20 mouse cellular contexts compared by ENCODE assay signal in the genomic region with DNA sequence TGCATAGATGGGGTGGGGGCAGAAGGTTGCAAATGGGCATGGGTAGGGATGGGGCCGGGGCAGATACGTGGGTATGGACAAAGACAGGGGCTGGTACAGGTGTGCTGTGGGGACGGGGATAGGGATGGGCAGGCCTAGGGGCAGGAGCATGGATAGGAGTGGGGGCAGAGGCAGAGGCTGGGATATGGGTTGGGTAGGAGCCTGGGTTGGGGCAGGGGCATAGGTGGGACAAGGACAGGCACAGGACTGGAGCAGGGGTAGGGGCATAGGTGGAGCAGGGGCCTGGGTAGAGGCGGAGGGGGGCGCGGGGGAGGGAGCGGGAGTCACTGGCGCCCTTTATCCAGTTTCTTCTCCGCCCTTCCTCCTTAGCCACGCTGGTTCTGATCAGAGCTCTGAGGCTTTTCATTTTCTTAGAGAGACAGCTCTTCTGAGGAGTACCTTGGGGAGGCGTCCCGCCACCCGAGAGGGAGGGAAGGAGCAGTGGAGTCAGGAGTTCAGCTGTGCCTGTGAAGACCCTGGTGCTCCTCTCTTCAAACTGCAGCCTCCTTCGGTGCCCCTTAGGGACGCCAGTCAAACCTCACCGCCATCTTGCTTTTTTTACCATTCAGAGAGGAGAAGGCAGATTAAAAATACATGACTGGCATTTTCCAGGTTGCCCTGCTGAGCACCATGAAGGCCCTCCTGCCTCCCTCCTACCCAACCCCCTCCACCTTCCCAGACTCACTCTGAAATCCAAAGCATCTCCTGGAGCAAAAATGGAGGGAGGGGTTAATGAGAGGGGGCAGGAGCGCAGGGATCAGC. TPM values are rescaled to one million over a fixed set of nuclear protein-coding genes. Genes with fewer than 3 reads are reported as not detected.
A peak's percentile ranks its signal among the peaks of the same experiment; 100 is the strongest.
DNase-seq lines count a peak whose midpoint lies in the region; ATAC-seq and TF ChIP-seq lines count a peak whose summit lies in the region.
"Had no signal": no experiment of that assay in that cellular context is flagged by ENCODE, and none has a peak within 500 bp of the region (broad histone marks: within the 10 kb centered on the region; RNA-seq: fewer than 3 reads in every experiment).

No protein-coding gene starts in this region.

- no peaks in the 10 kb centered on the region for H3K36me3 ChIP-seq in embryonic facial prominence, embryonic 10.5 days (replicated peaks)
- H3K36me3 ChIP-seq in forebrain, embryonic 10.5 days (replicated peaks), result no peaks in the 10 kb centered on the region
- no peaks in the 10 kb centered on the region for H3K36me3 ChIP-seq in hindbrain, embryonic 14.5 days (replicated peaks; ENCODE audit: control insufficient read depth, insufficient read depth)
- no peaks in the 10 kb centered on the region for H3K36me3 ChIP-seq in midbrain, embryonic 12.5 days
- H3K36me3 ChIP-seq: neural tube, embryonic 12.5 days had no signal

- peak overlapping the region; percentile 27; the same call in 1 of the 2 replicates for H3K4me3 ChIP-seq in embryonic facial prominence, embryonic 10.5 days
- H3K4me3 ChIP-seq in forebrain, embryonic 10.5 days, result peak overlapping the region; percentile 31
- H3K4me3 ChIP-seq in hindbrain, embryonic 14.5 days (replicated peaks; ENCODE audit: low read length), result no peak overlapping the region
- no peak overlapping the region for H3K4me3 ChIP-seq in midbrain, embryonic 12.5 days
- no peak overlapping the region for H3K4me3 ChIP-seq in layer of hippocampus, adult 2 months
- H3K4me3 ChIP-seq: neural tube, embryonic 12.5 days had no signal

- H3K4me1 ChIP-seq in embryonic facial prominence, embryonic 10.5 days, result peaks cover 42% of the 10 kb centered on the region
- H3K4me1 ChIP-seq in forebrain, embryonic 10.5 days, result peaks cover 56% of the 10 kb centered on the region
- H3K4me1 ChIP-seq in hindbrain, embryonic 14.5 days (replicated peaks; ENCODE audit: control insufficient read depth, insufficient read depth, low read length), result peaks cover 26% of the 10 kb centered on the region
- H3K4me1 ChIP-seq in midbrain, embryonic 12.5 days, result peaks cover 45% of the 10 kb centered on the region

- H3K4me2 ChIP-seq in hindbrain, embryonic 14.5 days (replicated peaks), result no peak overlapping the region
- H3K4me2 ChIP-seq in midbrain, embryonic 12.5 days (replicated peaks), result peak overlapping the region; percentile 11
- H3K4me2 ChIP-seq: lung, embryonic 14.5 days; neural tube, embryonic 12.5 days had no signal

- no peak overlapping the region for H3K9ac ChIP-seq in hindbrain, embryonic 14.5 days
- no peak overlapping the region for H3K9ac ChIP-seq in midbrain, embryonic 12.5 days (replicated peaks)
- H3K9ac ChIP-seq: lung, embryonic 14.5 days; neural tube, embryonic 12.5 days had no signal

- H3K27ac ChIP-seq in embryonic facial prominence, embryonic 10.5 days (replicated peaks), result peak overlapping the region; percentile 86
- H3K27ac ChIP-seq in forebrain, embryonic 10.5 days, result peak overlapping the region; percentile 91
- peak overlapping the region; percentile 53 for H3K27ac ChIP-seq in hindbrain, embryonic 14.5 days
- peak overlapping the region; percentile 79 for H3K27ac ChIP-seq in midbrain, embryonic 12.5 days (replicated peaks)
- no peak overlapping the region for H3K27ac ChIP-seq in layer of hippocampus, adult 2 months
- H3K27ac ChIP-seq: neural tube, embryonic 12.5 days had no signal

- H3K27me3 ChIP-seq in embryonic facial prominence, embryonic 10.5 days (replicated peaks; ENCODE audit: low read depth, poor library complexity, severe bottlenecking), result peaks cover 13% of the 10 kb centered on the region; the same call in 1 of the 2 replicates
- H3K27me3 ChIP-seq in forebrain, embryonic 10.5 days (ENCODE audit: poor library complexity, severe bottlenecking), result peaks cover 13% of the 10 kb centered on the region
- no peaks in the 10 kb centered on the region; the same call in 1 of the 2 replicates for H3K27me3 ChIP-seq in hindbrain, embryonic 14.5 days (ENCODE audit: control insufficient read depth, insufficient read depth, low read length)
- no peaks in the 10 kb centered on the region for H3K27me3 ChIP-seq in midbrain, embryonic 12.5 days
- H3K27me3 ChIP-seq: neural tube, embryonic 12.5 days had no signal

- 56% methylated on average over 17 of the region's 17 CpGs for WGBS in embryonic facial prominence, embryonic 10.5 days
- 43% methylated on average over 17 of the region's 17 CpGs for WGBS in forebrain, embryonic 10.5 days
- 58% methylated on average over 17 of the region's 17 CpGs for WGBS in hindbrain, embryonic 14.5 days
- 51% methylated on average over 16 of the region's 17 CpGs for WGBS in midbrain, embryonic 12.5 days

- no peak for TF ChIP-seq CTCF in layer of hippocampus, adult 2 months (conservative IDR thresholded peaks at IDR 0.05)

- peak; percentile 55; the same call in 1 of the 2 replicates for ATAC-seq in hindbrain, embryonic 14.5 days (ENCODE audit: low FRiP score)
- ATAC-seq in midbrain, embryonic 12.5 days (ENCODE audit: low FRiP score, low read depth), result peak; percentile 52; the same call in 1 of the 2 replicates

- peak; percentile 30 for DNase-seq in embryonic facial prominence, embryonic 10.5 days (ENCODE audit: low spot score)
- peak; percentile 65 for DNase-seq in forebrain, embryonic 10.5 days (ENCODE audit: extremely low spot score, low spot score)
- no peak for DNase-seq in hindbrain, embryonic 14.5 days (ENCODE audit: low spot score)
- DNase-seq in cerebellum, adult 11-12 months, result no peak
- DNase-seq in kidney, adult 11 months, result no peak
- DNase-seq in natural killer cell, adult 2 months (ENCODE audit: low spot score in 2 of 2), result no peak
- DNase-seq in layer of hippocampus, adult 2 months (ENCODE audit: low spot score in 2 of 2), result no peak
- DNase-seq: cerebellum, adult 2 months; kidney, adult 9 months; left cerebral cortex, postnatal 4 days; lung, embryonic 14.5 days; right cerebral cortex, adult 18-20 months; thymus, adult 18-20 months had no signal

- peaks cover 6% of the 10 kb centered on the region; the same call in 1 of the 2 replicates for H3K9me3 ChIP-seq in embryonic facial prominence, embryonic 10.5 days
- H3K9me3 ChIP-seq in forebrain, embryonic 10.5 days, result peaks cover 8% of the 10 kb centered on the region; the same call in 1 of the 2 replicates
- peaks cover 5% of the 10 kb centered on the region; the same call in 1 of the 2 replicates for H3K9me3 ChIP-seq in hindbrain, embryonic 14.5 days (ENCODE audit: control insufficient read depth, low read length)
- H3K9me3 ChIP-seq in midbrain, embryonic 12.5 days, result 0 out of 2 replicates have a peak, but pooled peaks cover 6% of the 10 kb centered on the region

RNA-seq across cellular contexts. Expression of gene Gm11733, which starts 7.4 kb away (rescaled TPM):
- polyA plus RNA-seq in embryonic facial prominence, embryonic 10.5 days (2016; fragmentation: Nextera tagmentation; extraction: Ambion mirVana), result 0.06 TPM in 2 replicates
- not detected in 2 replicates for polyA plus RNA-seq in forebrain, embryonic 10.5 days (2016; fragmentation: Nextera tagmentation; extraction: Ambion mirVana)
- not detected in 2 replicates for polyA plus RNA-seq in hindbrain, embryonic 14.5 days (2014; fragmentation: Nextera tagmentation; extraction: Ambion mirVana)
- not detected in 2 replicates for polyA plus RNA-seq in midbrain, embryonic 12.5 days (2016; fragmentation: Nextera tagmentation; extraction: Ambion mirVana)
- total RNA-seq in layer of hippocampus, adult 2 months (2021), result under 1 TPM; 0.20 to 0.26 TPM
- total RNA-seq: adrenal gland, postnatal 36 days; granulocyte monocyte progenitor cell, adult 5-6 weeks; heart, postnatal 25 days; layer of hippocampus, postnatal 10 days; left cerebral cortex, postnatal 4 days; megakaryocyte progenitor cell, adult 5-6 weeks had no signal
- polyA plus RNA-seq: neural tube, embryonic 12.5 days had no signal

Comparison
In these comparisons a context has a peak if more than half of its experiments do, and no peak if none do; other contexts are left out.
1. DNase-seq: peak in embryonic facial prominence, embryonic 10.5 days (single experiment) and forebrain, embryonic 10.5 days (single experiment); none in hindbrain, embryonic 14.5 days (single experiment), cerebellum, adult 11-12 months (single experiment), kidney, adult 11 months (single experiment), natural killer cell, adult 2 months (0 of 2) and layer of hippocampus, adult 2 months (0 of 2).
2. H3K4me3 ChIP-seq: peak in embryonic facial prominence, embryonic 10.5 days (single experiment) and forebrain, embryonic 10.5 days (single experiment); none in hindbrain, embryonic 14.5 days (single experiment), midbrain, embryonic 12.5 days (single experiment) and layer of hippocampus, adult 2 months (single experiment).